Mouse (Mus musculus): ENCODE results near the gene Tbc1d10b. TPM values are rescaled to one million over a fixed set of nuclear protein-coding genes. Genes with fewer than 3 reads are reported as not detected.

Tbc1d10b gene
- total RNA-seq, 2 experiments from 2014 or later: 82.8 to 83.9 TPM

DNA sequence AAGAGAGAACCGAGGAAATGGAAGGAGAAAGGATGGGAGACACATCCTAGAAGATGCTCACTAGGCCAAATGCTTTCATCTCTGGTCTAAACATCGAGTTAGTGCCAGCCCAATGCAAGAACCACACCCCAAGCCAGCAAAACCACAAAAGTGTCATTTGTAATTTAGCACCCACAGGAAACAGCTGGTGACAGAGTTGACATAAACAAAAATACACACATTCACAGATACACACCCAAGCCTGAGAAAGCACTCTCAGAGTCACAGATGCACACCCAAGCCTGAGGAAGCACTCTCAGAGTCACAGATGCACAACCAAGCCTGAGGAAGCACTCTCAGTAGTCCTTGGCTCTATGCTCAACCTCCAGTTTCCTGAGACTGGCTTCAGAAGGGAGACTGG lies 27.5 kb downstream of the Tbc1d10b start:
- no peak for DNase-seq (ENCODE audit: low spot score in 2 of 2)
- intact Hi-C loops (cut with DNase I): no loop called here

DNA sequence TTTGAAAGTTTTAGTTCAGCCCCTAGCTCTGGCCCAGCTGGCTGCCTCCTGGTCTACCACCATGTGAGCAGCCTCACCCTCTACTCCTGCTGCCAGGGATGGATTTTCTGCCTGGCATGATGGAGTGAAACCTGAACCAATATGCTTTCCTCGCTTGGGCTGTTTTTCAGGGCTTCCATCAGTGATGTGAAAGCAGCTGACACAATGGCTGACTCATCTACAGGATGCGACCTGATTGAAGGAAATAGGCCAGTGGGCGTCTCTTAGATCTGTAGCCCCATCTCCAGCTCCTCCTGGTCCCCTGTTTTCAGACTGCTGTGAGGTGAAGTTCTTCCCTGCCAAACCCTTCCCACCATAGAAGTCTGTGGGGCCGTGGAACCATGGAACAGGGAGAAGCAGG lies 31.3 kb downstream of the Tbc1d10b start:
- no peak for DNase-seq (ENCODE audit: low spot score in 2 of 2)
- intact Hi-C loops (cut with DNase I): loop anchor here (5.0 kb wide), 1 partner anchor 35 kb away; no protein-coding TSS in a partner anchor

DNA sequence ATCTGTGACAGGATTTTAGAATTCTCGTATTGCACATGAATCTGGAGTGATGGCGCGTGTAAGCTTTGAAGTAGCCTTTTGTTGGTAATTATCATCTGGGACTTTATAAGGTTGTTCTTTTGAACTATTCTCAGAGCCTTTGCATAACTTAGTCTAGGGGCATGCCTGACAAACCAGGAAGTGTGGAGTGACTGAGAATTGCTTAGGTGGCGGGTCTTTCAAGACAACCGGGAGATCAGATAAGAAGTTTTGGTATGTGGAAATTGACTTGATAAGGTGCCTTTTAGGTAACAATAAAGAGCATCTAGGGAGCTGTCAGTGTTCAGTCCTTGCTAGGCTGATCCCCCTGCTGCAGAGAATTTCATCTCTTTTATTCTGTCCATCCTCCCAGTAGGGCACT lies 41.8 kb downstream of the Tbc1d10b start:
- DNase-seq (ENCODE audit: low spot score in 2 of 2): no peak
- intact Hi-C loops (cut with DNase I): no loop called here

DNA sequence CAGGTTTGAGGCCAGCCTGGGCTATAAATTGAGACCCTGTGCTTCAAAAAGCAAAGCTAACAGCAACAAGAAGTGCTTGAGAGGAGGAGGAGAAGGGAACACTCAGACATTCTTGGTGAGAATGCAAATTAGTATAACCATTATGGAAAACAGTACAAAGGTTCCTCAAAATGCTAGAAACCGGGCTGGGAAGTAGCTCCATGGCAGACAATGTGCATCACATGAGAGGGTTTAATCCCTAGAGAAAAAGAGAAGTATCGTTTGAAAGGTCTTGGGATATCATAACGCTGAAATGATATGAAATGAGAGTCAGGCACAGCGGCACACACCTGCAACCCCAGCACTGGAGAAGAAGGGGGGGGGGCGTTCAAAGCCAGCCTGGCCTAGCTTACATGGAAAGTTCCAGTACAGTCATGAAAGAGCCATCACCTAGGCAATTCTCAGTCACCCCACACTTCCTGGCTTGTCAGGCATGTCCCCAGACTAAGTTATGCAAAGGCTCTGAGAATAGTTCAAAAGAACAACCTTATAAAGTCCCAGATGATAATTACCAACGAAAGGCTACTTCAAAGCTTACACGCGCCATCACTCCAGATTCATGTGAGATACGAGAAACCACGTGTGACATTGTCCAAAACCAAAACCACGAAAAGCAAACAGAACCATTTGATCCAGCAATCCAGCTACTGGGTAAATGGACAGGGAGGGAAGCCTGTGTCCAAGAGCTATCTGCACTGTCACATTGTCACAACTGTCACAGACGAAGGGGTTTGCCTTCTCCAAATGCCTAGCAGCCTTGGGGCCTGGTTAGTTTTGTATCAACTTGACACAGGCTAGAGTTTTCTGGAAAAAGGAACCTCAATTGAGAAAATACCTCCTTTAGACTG lies 42.4 kb downstream of the Tbc1d10b start:
- no peak for DNase-seq (ENCODE audit: low spot score in 2 of 2)
- intact Hi-C loops (cut with DNase I): no loop called here

DNA sequence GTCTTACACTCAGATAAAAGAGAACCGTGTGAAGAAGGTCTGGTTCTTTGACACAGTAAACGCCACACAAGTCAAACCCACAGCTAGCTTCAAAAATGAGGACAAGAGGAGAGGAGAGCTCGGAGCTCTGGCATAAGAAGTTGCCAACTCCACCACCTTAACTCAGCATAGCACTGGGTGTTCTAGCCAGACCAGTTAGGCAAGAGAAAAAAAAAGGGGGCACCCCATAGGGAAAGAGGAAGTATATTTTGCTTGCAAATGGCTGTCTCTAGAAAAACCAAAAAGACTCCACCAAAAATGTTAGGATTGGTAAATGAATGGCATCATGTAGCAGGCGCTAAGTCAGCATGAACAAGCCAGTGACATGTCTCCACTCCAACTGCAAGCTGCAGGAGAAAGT lies 44.3 kb downstream of the Tbc1d10b start:
- intact Hi-C loops (cut with DNase I): no loop called here
- no peak for DNase-seq (ENCODE audit: low spot score in 2 of 2)

DNA sequence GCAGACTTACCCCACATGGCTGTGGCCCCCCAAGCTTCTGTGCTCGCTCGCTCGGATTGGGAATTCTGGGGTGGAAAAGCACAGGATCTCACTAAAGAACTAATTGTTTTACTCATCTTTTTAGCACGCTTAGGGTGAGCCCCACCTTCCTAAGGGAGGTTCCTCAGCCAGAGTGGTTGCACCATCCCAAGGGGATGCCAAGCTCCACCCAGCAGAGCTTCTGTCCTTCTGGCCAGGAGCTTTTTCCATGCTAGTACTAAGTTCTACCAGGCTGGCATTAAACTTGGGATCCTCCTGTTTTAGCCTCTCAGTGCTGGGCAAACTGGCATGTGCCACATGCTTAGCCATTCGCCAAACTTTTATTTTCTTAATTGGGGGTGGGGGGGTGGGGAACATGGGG lies 45.7 kb downstream of the Tbc1d10b start:
- intact Hi-C loops (cut with DNase I): no loop called here

DNA sequence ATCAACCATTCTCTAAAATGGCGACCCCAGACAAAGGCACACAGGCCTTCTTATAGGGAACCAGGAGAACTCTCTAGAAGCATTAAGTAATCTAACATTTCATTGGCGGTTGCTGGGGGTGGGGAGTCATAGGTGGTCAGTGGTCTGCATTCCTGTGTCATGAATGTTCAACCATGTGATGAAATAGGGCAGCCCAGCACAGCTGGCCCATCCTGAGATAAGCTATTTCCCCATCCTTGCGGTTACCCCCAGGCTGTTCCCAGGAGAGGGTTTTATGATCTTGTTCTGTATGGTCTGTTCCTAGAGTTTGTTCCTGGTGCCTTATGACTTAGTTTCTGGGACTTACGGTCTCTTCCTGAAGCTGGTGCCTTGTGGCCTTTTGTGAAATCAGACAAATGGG lies 50.7 kb downstream of the Tbc1d10b start:
- no peak for DNase-seq (ENCODE audit: low spot score in 2 of 2)
- intact Hi-C loops (cut with DNase I): no loop called here

More for the DNA sequence above, 45.7 kb downstream of the Tbc1d10b start:
- no peak for DNase-seq (ENCODE audit: low spot score in 2 of 2)

DNA sequence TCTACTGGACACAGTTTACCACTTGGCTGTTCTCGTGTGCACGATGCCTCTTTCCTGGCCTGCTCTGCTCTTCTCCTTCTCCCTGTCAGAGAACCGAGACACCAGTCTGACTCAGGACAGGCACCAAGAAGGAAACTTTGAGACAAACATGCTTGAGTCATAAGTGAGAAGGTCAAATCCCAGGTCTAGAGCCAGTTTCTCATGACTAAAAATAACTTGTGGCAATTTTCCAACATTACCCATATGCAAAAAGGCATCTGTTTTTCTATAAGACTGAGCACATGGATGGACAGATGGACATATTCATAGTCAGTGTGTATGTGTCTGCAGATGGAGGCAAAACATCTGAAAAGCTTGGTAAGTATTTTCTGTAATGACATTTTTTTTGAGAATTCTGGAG lies 54.8 kb downstream of the Tbc1d10b start:
- DNase-seq (ENCODE audit: low spot score in 2 of 2): no peak
- intact Hi-C loops (cut with DNase I): no loop called here

DNA sequence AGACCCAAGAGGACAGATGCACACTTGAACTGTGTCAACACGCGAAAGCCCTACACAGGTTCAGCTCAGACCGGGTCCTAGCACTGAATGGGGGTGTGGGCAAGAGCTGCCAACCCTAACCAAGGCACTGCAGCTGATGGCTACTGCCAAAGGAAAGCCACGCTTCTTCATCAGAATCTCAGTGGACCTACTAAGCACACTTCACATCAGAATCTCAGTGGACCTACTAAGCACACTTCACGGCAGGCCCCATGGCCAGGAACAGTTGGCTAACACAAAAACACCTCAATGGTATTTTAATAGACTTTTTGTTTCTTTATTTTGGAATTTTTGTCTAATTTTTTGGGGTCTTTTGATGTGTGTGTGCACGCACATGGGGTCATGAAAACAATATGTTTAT lies 55.8 kb downstream of the Tbc1d10b start:
- DNase-seq (ENCODE audit: low spot score in 2 of 2): no peak
- intact Hi-C loops (cut with DNase I): no loop called here

DNA sequence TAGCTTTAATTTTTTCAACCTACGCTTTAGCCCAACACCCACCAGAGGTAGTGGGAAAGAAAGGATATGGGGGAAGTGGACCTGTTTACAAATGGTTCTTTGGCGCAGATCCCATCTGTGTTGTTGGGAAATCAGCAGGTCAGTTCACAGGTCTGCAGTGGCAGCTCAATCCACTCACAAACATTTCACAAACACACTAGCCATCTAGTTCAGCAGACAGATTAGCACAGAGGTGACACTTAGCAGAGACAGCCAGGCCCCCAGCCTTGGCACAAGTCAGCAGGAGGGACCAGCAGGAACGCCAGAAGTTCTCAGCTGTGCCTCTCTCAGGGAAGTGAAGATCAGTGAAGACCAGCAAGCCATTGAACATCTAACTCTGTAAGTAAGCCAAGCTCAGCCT lies 60.4 kb downstream of the Tbc1d10b start:
- DNase-seq (ENCODE audit: low spot score in 2 of 2): no peak
- intact Hi-C loops (cut with DNase I): no loop called here

Other genes with a start within 250 kb of the Tbc1d10b start
- 100 to 1,000 TPM; 187 to 196 TPM for gene Cdipt, start 232.6 kb downstream of the Tbc1d10b start, total RNA-seq (2021)
- under 1 TPM in 1 of 2 experiments, not detected in 1; 0.42 TPM for gene Cdiptos, start 232.4 kb downstream of the Tbc1d10b start, total RNA-seq (2021)
- 1 to 10 TPM; 4.9 to 5.1 TPM for gene Mvp, start 193.8 kb downstream of the Tbc1d10b start, total RNA-seq (2021)
- not detected for gene Pagr1b, start 192.0 kb downstream of the Tbc1d10b start, total RNA-seq (2021)
- gene Pagr1a, start 191.1 kb downstream of the Tbc1d10b start, total RNA-seq (2021): 10 to 100 TPM; 14.5 to 19.3 TPM
- 10 to 100 TPM; 33.6 to 43.7 TPM for gene Gm42742, start 187.4 kb downstream of the Tbc1d10b start, total RNA-seq (2021)
- gene Prrt2, start 187.3 kb downstream of the Tbc1d10b start, total RNA-seq (2021): 100 to 1,000 TPM; 165 to 186 TPM
- gene Maz, start 181.4 kb downstream of the Tbc1d10b start, total RNA-seq (2021): 100 to 1,000 TPM; 260 to 271 TPM
- gene Kif22, start 166.0 kb downstream of the Tbc1d10b start, total RNA-seq (2021): 10 to 100 TPM in 1 of 2 experiments, 1 to 10 TPM in 1; 9.6 to 10.4 TPM
- not detected for gene Zg16, start 121.1 kb downstream of the Tbc1d10b start, total RNA-seq (2021)
- gene AI467606, start 117.1 kb downstream of the Tbc1d10b start, total RNA-seq (2021): 1 to 10 TPM; 1.3 to 1.6 TPM
- gene Qprt, start 86.2 kb downstream of the Tbc1d10b start, total RNA-seq (2021): under 1 TPM in 1 of 2 experiments, not detected in 1; 0.25 TPM
- gene Spn, start 70.6 kb downstream of the Tbc1d10b start, total RNA-seq (2021): under 1 TPM in 1 of 2 experiments, not detected in 1; 0.11 TPM
- gene Cd2bp2, start 12.4 kb downstream of the Tbc1d10b start, total RNA-seq (2021): 10 to 100 TPM; 73.9 to 84.5 TPM
- 1 to 10 TPM; 1.7 to 4.2 TPM for gene Mylpf, start 422 bp upstream of the Tbc1d10b start, total RNA-seq (2021)
- gene Zfp553, start 24.6 kb upstream of the Tbc1d10b start, total RNA-seq (2021): 10 to 100 TPM; 17.7 to 19.2 TPM
- gene Sept1, start 24.7 kb upstream of the Tbc1d10b start, total RNA-seq (2021): 1 to 10 TPM; 5.9 to 6.3 TPM
- gene Zfp771, start 35.8 kb upstream of the Tbc1d10b start, total RNA-seq (2021): 10 to 100 TPM; 62.0 to 63.9 TPM
- 10 to 100 TPM; 32.1 to 38.3 TPM for gene Dctpp1, start 52.2 kb upstream of the Tbc1d10b start, total RNA-seq (2021)
- gene Sephs2, start 65.6 kb upstream of the Tbc1d10b start, total RNA-seq (2021): 10 to 100 TPM; 45.9 to 50.3 TPM
- gene Itgal, start 87.8 kb upstream of the Tbc1d10b start, total RNA-seq (2021): under 1 TPM; 0.59 to 0.72 TPM
- 10 to 100 TPM; 10.9 to 13.0 TPM for gene Zfp768, start 137.1 kb upstream of the Tbc1d10b start, total RNA-seq (2021)
- gene Zfp747, start 167.6 kb upstream of the Tbc1d10b start, total RNA-seq (2021): 1 to 10 TPM; 5.4 to 7.8 TPM
- gene 9130019O22Rik, start 178.7 kb upstream of the Tbc1d10b start, total RNA-seq (2021): 1 to 10 TPM; 2.7 to 2.8 TPM
- 1 to 10 TPM; 6.2 to 6.8 TPM for gene E430018J23Rik, start 185.2 kb upstream of the Tbc1d10b start, total RNA-seq (2021)
- gene Zfp764, start 198.4 kb upstream of the Tbc1d10b start, total RNA-seq (2021): 1 to 10 TPM; 2.9 to 4.1 TPM
- gene Zfp688, start 213.6 kb upstream of the Tbc1d10b start, total RNA-seq (2021): 10 to 100 TPM; 11.4 to 11.7 TPM
- 1 to 10 TPM; 5.4 to 7.9 TPM for gene Zfp689, start 240.7 kb upstream of the Tbc1d10b start, total RNA-seq (2021)